Mouse (Mus musculus) urinary bladder, postnatal 4 days (tissue): ENCODE results near the gene Prdm15.

Source experiments
- DNase-seq, 2 experiments: peaks; one replicate each; pipeline ENCODE4 v3.0.0; 2021 to 2022; ENCODE audit warnings: low spot score in 2 of 2

Gene Prdm15

DNA sequence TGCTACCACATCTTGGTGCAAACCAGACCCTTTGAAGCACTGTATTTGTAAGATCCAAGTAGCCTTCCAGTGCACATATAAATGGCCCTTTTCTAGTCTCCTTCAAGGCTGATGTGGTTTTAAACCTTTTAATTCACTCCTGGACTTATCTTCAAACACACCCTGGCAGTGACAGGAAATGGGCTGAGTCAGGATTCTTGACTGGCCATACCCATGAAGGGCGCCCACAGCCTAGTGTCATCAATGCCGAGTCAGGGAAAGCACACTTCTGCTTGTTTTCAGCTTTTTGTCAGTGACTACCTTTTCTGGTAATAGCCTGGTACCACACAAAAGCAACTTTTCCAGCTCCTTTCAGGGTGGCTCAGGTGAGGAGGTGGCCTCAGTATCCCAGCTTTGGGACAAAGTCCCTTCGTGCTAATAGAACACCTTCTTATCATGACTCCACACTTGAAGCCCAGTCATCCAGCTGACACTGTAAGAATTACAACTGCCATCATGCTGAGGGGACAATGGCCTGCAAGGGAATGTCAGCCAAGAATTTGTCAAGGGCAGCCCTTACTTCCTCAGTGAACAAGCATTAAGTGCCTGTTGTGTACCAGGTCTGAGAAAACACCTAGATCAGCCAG is 99.2 kb downstream of the Prdm15 start:
- DNase-seq, result no peak

DNA sequence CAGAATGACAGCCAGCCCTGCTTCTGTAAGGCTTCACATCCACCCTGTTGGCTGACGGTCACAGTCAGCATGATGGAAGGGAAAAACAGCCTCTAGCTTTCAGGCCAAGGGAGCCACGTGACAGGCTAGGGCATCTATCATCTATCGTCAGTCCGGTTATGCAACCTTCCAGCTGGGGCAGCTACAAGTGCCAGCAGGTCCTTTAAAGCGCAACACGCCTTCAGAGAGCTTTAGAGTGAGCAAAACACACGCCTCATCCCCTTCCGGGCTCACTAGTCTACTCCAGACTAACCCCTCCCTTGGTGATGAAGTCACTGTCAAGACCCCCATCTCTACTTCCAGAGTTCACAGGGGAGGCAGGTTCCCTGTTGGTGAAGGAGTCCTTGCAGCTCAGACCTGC is 99.8 kb downstream of the Prdm15 start:
- peak in 1 of 2 experiments; percentile 43 for DNase-seq

- DNase-seq, result no peak
Measured at GRCm38 (mm10) chr16:97748421-97748820, 103.2 kb downstream of the Prdm15 start.
